Mouse (Mus musculus) ES-E14 (cell line): ENCODE measurements around the gene Hap1. TPM values are rescaled to one million over a fixed set of nuclear protein-coding genes. Genes with fewer than 3 reads are reported as not detected.

Experiments
- DNase-seq: peaks from one replicate; pipeline ENCODE4 v3.0.0-alpha.2; 2013; ENCODE audit warnings: low read depth, low spot score
- H3K27ac ChIP-seq: 2 replicates; pipeline ENCODE4 v1.5.1; 2012; ENCODE audit warnings: low read depth, mild to moderate bottlenecking, low read length, moderate library complexity, mixed read lengths; ENCODE audit not compliant: poor library complexity, insufficient read depth, severe bottlenecking
- H3K36me3 ChIP-seq: 2 replicates; pipeline ENCODE4 v1.6.1; 2012; ENCODE audit warnings: mild to moderate bottlenecking, low read length, moderate library complexity, mixed read lengths; ENCODE audit not compliant: control insufficient read depth, poor library complexity, insufficient read depth, severe bottlenecking
- H3K4me1 ChIP-seq, 2 experiments: fragments of 150-350 bp in 1 of 2; sonication (generic) in 1 of 2; 2 replicates each; pipeline ENCODE4 v1.6.1; 2012; ENCODE audit warnings: low read length in 2 of 2, mild to moderate bottlenecking in 1 of 2, mixed read lengths in 1 of 2; ENCODE audit not compliant: control insufficient read depth in 2 of 2, insufficient read depth in 2 of 2, poor library complexity in 1 of 2
- H3K4me3 ChIP-seq, 2 experiments: fragments of 150-350 bp in 1 of 2; sonication (generic) in 1 of 2; 2 replicates each; pipeline ENCODE4 v1.5.1; 2012; ENCODE audit warnings: low read length in 2 of 2, low read depth in 1 of 2, mild to moderate bottlenecking in 1 of 2, mixed read lengths in 1 of 2; ENCODE audit not compliant: insufficient read depth in 1 of 2, poor library complexity in 1 of 2, severe bottlenecking in 1 of 2
- H3K9ac ChIP-seq: 2 replicates; pipeline ENCODE4 v1.6.1; 2012; ENCODE audit warnings: low read depth, mild to moderate bottlenecking, low read length, mixed read lengths; ENCODE audit not compliant: poor library complexity, insufficient read depth, severe bottlenecking
- H3K9me3 ChIP-seq: fragments of 150-350 bp; sonication (generic); 2 replicates; pipeline ENCODE4 v1.6.1; 2012; ENCODE audit warnings: low read depth, mild to moderate bottlenecking, low read length; ENCODE audit not compliant: control insufficient read depth, insufficient read depth
- CHD2 ChIP-seq: IDR thresholded peaks from 2 replicates; pipeline ENCODE4 v1.6.1; 2014; ENCODE audit warnings: mild to moderate bottlenecking, low read depth, low read length, inconsistent platforms
- HCFC1 ChIP-seq: IDR thresholded peaks from 2 replicates; pipeline ENCODE4 v1.6.1; 2012; ENCODE audit warnings: low read length, inconsistent platforms, borderline replicate concordance; ENCODE audit not compliant: insufficient read depth
- MAFK ChIP-seq: IDR thresholded peaks from 2 replicates; pipeline ENCODE4 v1.6.1; 2014; ENCODE audit warnings: mild to moderate bottlenecking, low read depth, low read length, inconsistent platforms; ENCODE audit not compliant: insufficient read depth
- ZC3H11A ChIP-seq: IDR thresholded peaks from 2 replicates; pipeline ENCODE4 v1.6.1; 2012; ENCODE audit warnings: low read depth, mild to moderate bottlenecking, inconsistent platforms, low read length, borderline replicate concordance
- ZNF384 ChIP-seq: IDR thresholded peaks from 2 replicates; pipeline ENCODE4 v1.6.1; 2012; ENCODE audit warnings: low read depth, low read length, inconsistent platforms
- in situ Hi-C, 2 experiments: fragments of 600-800 bp; cut with MboI; formaldehyde crosslinking; loops; one replicate each; pipeline ENCODE4 v1.15.1; 2025; ENCODE audit warnings: low sequenced_read_pairs in 2 of 2, inconsistent platforms in 1 of 2; ENCODE audit not compliant: unreplicated experiment in 2 of 2
- total RNA-seq: library from RNA; depleted of rRNA; stranded (reverse); fragments of 300-350 nt; gene quantifications from 2 replicates; pipeline ENCODE4 v1.2.3, GENCODE M21; 2012; rRNA removed

Gene Hap1
- total RNA-seq: 21.4 and 34.2 TPM in 2 replicates

DNA sequence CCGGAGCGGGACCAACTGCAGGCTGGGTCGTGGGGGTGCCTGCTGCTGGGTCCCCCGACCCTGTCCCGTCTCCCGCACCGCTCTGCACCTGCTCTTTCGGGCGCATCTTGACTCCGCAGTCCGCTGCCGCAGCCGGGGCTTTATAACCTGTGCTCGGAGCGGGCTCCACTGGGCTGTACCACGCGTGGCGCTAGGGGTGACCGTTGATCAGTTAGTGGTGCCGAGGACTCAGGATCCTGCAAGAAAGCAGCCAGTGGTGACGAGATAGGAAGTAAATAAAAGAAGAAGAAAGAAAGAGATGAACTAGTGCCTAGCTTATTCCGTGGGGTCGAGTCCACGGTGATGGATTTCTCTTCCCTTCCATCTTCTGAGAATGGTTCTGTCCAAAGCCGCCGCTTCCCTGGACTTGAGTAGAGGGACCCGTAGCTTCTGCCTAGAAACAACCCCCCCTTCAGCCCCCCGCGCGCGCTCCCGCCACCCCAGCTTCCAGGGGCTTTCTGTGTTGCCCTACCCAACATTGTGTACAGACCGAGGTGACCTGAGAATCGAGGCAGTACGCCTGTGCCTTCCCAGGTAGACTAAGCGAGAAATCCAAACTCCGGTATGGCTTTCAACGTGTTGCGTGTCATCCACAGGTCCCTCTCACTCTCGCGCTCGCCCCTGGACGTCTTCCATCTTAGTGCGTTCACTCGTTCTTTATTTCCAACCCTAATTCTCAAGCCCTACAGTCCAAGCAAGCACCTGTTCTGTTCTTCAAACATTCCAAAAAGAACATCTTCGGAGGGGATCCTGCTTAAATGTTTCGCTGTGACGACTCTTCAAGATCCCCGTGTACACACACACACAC is at the start of gene Hap1:
TSS of gene Hap1 (minus strand) at position 157 of the 847 bp plus-strand sequence.
- TF ChIP-seq ZC3H11A (no peak), ZNF384 (no peak), CHD2 (no peak), HCFC1 (peak; percentile 11; the same call in 1 of the 2 replicates), MAFK (no peak)
- DNase-seq: peak; percentile 80
- Histone ChIP-seq H3K4me3 (peak within 1 kb of the TSS; percentile 83 to 84), H3K9ac (peak within 1 kb of the TSS; percentile 69), H3K9me3 (no peaks in the 10 kb centered on the region), H3K4me1 (peaks cover 0 to 18% of the 10 kb centered on the region in 2 experiments; a peak in 2 of 4 replicates), H3K27ac (no peak within 1 kb of the TSS), H3K36me3 (peaks cover 20% of the 10 kb centered on the region)
- in situ Hi-C loops: no loop called here

DNA sequence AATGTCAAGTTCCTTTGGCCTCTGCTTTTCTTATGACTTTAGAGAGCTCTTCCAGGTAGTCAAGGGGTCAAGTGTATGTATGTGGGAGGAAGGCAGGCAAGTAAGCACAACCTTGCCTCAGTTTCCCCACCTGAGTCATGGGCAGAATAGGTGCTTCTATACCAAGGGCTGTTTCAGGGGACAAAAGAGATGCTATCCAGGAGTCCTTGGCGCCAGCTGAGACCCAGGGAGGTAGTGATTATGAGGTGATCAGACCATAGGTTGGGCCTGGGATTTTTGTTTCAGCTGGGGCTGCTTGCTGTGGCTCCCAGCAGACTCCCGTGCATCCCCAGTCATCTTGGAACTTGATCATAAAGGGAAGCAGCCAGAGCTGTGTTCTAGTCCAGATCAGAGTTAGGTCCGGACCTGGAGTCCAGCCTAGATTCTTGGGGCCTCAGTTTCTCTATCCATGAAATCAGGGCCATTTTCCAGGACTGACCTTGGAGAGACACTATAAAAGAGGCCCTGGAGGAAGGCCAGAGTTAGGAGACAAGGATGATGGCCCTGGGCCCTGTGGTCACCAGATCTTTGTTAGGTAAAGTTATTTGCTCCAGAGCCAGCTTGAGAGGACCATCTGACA is 48.6 kb upstream of the Hap1 start:
- in situ Hi-C loops: no loop called here
- peaks cover 2% of the 10 kb centered on the region; the same call in 1 of the 2 replicates for H3K36me3 ChIP-seq
- H3K9ac ChIP-seq: no peak overlapping the region
- no peak for DNase-seq
- no peak for TF ChIP-seq ZNF384
- TF ChIP-seq ZC3H11A: no peak
- H3K4me1 ChIP-seq: peaks cover 2 to 25% of the 10 kb centered on the region in 2 experiments; a peak in 3 of 4 replicates
- no peak overlapping the region for H3K27ac ChIP-seq
- H3K4me3 ChIP-seq: no peak overlapping the region
- no peaks in the 10 kb centered on the region for H3K9me3 ChIP-seq

DNA sequence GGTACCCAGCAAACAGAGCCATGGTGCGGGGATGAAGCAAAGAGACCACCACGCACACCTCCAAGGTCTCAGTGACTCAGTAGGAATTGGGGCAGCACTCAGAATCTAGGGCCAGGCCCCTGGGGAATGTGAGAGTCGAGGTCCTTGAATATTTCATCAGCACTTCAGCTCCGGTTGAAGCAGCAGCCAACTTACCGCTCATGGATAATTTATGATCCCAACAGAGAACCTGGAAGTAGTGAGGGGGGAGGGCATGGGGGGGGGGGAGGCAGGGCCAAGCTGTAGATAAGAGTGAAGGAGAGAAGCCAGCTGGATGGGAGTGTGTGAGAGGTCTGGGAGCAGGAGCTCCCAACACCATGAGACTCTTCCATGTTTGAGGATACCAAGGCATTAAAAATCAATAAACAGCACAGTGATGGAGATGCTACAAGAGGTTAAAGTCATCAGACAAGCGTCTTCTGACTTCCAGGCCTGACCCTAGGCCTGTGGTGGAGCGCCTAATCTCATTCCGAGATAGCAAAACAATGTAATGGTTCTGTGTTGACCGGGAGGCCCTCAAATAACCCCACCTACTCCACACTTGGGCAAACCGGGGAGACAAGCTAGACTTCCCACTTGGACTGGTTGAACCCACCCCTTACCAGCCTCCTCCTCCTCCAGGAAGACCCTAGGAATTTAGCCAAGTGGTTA is 47.7 kb upstream of the Hap1 start:
- in situ Hi-C loops: no loop called here
- DNase-seq: no peak
- peaks cover 2 to 25% of the 10 kb centered on the region in 2 experiments; a peak in 3 of 4 replicates for H3K4me1 ChIP-seq
- H3K36me3 ChIP-seq: no peaks in the 10 kb centered on the region; the same call in 1 of the 2 replicates
- H3K27ac ChIP-seq: no peak overlapping the region
- H3K9me3 ChIP-seq: no peaks in the 10 kb centered on the region
- no peak overlapping the region for H3K9ac ChIP-seq
- H3K4me3 ChIP-seq: no peak overlapping the region
- TF ChIP-seq HCFC1 (no peak), MAFK (no peak), ZNF384 (no peak), ZC3H11A (no peak), CHD2 (no peak)

DNA sequence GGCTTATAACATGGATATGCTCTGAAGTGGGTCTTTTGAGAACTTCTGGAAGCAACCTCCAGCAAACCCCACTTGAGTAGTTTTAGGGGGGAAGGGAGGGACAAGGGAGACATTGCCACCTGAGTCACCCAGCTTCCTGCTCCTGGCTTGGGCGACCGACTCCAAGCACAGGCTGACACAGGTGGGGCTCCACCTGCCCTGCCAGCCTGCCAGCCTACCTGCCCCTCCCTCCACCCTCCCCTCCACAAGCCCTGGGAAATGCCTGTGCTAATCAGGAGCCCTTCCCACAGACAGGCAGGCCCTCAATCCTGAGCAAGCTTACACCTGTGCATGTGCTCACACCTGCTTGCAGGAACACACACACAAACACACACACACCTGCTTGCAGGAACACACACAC is 46.8 kb upstream of the Hap1 start:
- no peak for TF ChIP-seq MAFK
- no peak for TF ChIP-seq CHD2
- TF ChIP-seq ZC3H11A: no peak
- TF ChIP-seq HCFC1: no peak
- TF ChIP-seq ZNF384: no peak
- in situ Hi-C loops: no loop called here
- Histone ChIP-seq H3K4me1 (peaks cover 2 to 27% of the 10 kb centered on the region in 2 experiments), H3K9me3 (no peaks in the 10 kb centered on the region), H3K4me3 (no peak overlapping the region), H3K36me3 (no peaks in the 10 kb centered on the region), H3K27ac (no peak overlapping the region), H3K9ac (no peak overlapping the region)
- DNase-seq: no peak
